Mouse (Mus musculus) adrenal gland, adult (tissue): ENCODE results near the gene Slc2a13.

Source experiments
- DNase-seq, 2 experiments: peaks; one replicate each; pipeline ENCODE4 v3.0.0; 2022 to 2023; ENCODE audit warnings: low spot score in 1 of 2; ENCODE audit not compliant: inconsistent age in 2 of 2

Slc2a13 gene

GRCm38 (mm10) chr15:91573111-91573538 is at the start of gene Slc2a13:
TSS of gene Slc2a13 (minus strand) at chr15:91573261.
- peak; percentile 91 to 96 for DNase-seq

DNA sequence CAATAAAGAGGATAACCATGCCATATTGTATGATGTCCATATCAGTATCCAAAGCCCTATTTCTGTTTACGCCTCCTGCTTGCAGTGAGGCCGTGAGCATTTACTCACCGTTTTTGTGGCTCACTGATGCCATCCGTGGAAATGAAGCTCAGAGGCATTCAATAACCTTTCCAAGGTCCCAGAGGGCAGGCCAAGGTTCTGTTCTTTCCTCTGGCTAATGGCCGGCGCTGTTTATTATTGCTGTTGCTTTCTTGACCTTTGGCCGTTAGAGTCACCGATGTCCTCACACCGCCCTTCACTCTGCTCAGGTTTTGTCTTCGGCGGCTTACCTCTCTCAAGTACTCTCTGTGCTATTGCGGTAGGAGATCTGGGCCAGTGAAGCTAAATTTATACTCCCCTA is 43.0 kb upstream of the Slc2a13 start:
- DNase-seq = peak in 1 of 2 experiments; percentile 40

DNA sequence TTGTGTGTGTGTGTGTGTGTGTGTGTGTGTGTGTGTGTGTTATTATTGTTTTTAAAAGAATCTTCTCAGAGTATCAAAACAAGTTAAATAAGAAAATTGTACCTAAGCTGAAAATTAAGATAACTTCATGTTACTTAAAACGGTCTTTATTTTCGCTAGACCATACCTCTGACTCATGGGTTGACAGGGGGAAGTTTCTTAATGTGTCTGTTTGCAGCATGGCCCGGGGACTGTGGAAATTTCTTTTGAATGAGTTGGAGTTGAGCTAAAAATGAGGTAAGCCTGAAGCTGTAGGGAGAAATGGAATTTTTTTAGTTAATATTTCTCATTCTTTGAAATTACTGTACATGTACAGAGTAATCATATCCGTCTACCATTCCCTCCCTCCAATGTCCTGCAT is 42.5 kb upstream of the Slc2a13 start:
- no peak for DNase-seq

GRCm38 (mm10) chr15:91613981-91614665 is 41.1 kb upstream of the Slc2a13 start:
- DNase-seq = no peak

DNA sequence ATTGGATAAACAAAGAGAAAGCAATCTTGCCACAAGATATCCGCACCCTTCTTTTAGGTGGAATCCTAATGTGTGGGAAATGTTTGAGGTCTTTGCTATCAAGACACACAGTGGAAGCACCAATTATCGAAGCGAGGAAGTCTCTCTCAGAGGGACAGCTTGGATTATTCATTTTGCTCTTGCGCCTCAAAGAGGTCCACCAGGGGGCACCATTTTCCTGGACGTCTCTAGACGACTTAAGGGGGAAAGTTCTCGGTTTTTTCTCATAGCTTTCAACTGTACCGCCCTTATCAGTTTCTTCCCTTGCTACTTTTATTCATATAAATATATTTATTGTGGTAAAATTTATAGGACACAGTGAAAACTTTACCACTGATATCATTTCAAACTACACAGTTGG is 36.7 kb upstream of the Slc2a13 start:
- peak; percentile 61 to 90 for DNase-seq

GRCm38 (mm10) chr15:91608811-91609210 is 35.8 kb upstream of the Slc2a13 start:
- DNase-seq = no peak

GRCm38 (mm10) chr15:91601197-91601596 is 28.1 kb upstream of the Slc2a13 start:
- no peak for DNase-seq

GRCm38 (mm10) chr15:91597290-91597689 is 24.2 kb upstream of the Slc2a13 start:
- no peak for DNase-seq

GRCm38 (mm10) chr15:91574492-91574891 is 1.4 kb upstream of the Slc2a13 start:
- peak; percentile 75 to 94 for DNase-seq

GRCm38 (mm10) chr15:91572421-91573069 is 516 bp downstream of the Slc2a13 start:
- DNase-seq = no peak

DNA sequence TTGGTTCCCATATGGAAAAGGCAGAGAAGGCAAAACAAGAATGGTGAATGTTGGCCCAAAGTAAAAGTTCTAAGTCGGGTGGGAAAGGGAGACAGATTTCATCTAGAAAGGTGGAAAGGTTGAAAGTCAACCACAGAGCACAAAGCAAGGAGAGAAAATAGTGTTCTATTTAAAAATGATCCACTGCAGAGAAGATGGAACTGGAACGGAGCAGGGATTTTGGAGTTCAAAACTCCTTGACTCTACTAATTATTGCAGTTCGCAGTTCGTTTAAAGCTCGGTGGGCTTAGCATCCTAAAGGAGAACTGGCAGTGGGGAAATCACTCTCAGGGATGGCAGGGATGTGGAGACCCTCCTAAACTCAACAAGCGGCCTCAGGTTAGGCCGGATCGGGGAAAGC is 1.1 kb downstream of the Slc2a13 start:
- no peak for DNase-seq

DNA sequence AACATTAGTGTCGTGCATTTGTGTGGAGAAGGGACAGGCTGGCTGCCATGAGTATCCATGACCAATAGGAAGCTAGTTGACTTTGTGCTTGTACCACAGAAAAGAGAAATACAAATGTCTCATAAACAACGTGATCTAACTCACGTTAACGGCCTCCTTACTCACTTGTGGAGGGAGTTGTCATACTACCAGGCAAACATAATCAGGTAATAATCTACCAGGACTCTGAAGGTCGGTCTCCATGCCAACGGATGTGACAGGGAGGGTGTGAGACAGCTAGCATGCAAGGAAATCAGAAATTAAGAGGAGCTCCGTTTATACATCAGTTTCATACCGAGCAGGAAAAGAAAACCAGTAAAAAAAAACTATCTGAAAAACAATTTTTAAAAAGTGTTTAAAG is 6.3 kb downstream of the Slc2a13 start:
- DNase-seq = no peak

DNA sequence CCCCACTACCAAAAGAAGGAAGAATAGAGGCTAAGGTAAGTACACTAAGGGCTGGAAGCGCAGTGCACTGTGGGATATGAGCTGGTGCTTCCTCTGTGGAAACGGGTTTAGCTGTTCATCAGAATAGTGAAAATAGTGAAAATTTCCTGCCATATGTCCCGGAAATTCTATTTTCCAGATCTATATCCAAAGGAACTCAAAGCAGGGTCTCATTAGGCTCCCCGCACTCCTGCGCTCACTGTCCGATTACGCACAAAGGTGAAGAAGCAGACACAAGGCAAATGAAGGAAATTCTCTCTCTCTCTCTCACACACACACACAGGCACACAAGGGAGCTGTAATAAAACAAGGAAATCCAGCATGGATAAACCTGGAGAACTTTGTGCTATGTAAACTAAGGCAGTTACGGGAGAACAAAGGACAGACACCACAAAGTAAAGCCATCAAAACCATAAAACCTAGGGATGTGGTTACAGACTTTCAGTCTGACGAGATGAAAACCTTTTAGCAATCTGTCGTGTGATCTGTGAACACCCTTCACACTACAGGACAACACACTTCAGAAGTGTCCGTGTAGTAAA is 7.9 kb downstream of the Slc2a13 start:
- no peak for DNase-seq

DNA sequence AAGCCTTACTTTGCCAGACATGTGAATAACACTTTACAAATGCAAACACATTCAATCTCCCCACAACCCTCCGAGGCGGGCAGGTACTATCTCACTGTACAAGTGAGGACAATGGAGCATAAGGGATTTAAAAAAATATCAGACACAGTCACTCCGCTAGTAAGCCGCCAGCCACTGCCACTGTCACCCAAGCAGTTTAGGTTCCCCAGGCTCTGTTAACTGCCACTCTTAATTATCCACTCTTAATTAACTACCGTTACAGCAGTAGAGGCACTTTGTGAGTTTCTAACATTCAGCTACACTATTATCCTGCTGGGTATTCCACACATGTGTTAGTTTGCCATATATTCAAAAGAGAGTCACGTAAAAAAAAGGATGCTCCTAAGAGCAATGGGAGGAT is 11.3 kb downstream of the Slc2a13 start:
- DNase-seq = no peak

DNA sequence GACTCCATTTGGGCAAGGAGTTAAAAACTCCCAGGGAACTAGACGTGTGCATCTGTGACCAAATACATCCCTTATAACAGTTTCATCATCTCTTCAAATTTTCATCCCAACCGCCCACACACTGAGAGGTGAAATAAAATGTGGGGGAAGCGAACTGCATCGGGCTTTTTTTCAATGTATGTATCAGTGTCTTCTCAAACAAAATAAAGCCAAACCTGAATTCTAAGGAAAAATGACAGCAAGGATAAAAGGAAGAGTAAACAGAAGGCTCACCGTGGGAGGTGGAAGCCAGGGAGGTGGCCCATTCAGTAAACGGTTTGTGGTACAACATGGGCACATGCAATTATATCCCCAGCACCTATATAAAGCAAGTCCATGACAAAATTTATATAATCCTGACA is 17.7 kb downstream of the Slc2a13 start:
- no peak for DNase-seq

GRCm38 (mm10) chr15:91548586-91549268 is 24.3 kb downstream of the Slc2a13 start:
- peak in 1 of 2 experiments; percentile 27 for DNase-seq

- no peak for DNase-seq
Observed at GRCm38 (mm10) chr15:91544586-91544985, 28.5 kb downstream of the Slc2a13 start.

- DNase-seq = no peak
Observed at GRCm38 (mm10) chr15:91538439-91538838, 34.6 kb downstream of the Slc2a13 start.

GRCm38 (mm10) chr15:91526876-91527275 is 46.2 kb downstream of the Slc2a13 start:
- no peak for DNase-seq

- no peak for DNase-seq
Observed at GRCm38 (mm10) chr15:91526166-91526565, 46.9 kb downstream of the Slc2a13 start.

DNA sequence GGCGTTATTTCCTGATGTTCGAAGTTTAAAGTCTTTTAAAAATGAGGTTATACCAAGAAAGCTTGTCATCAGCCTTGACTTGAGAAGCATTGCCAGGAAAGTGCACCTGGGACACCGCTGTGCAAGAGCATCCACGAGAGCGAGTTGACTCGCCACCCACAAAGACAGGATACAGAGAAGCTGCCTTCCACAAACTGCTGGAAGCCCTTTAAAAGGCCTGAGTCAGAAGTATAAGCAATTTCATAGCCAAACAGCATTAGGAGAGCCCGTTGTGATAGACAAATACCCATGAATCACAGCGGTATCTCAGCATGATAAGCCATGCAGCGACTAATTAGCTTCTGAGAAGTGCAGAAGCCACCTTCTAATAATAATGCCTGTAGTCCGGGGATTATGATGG is 48.6 kb downstream of the Slc2a13 start:
- no peak for DNase-seq

GRCm38 (mm10) chr15:91503291-91503690 is 69.8 kb downstream of the Slc2a13 start:
- no peak for DNase-seq
